Mouse (Mus musculus): ENCODE measurements around the gene Exoc5.
A peak's percentile ranks its signal among the peaks of the same experiment; 100 is the strongest.
"Not testable (repeated sequence)": the region's sequence is repeated elsewhere in the genome, so short reads cannot be mapped to it uniquely, and the experiment has no call there.

Gene Exoc5

GRCm38 (mm10) chr14:49066274-49066823 is at the start of gene Exoc5:
Gene Exoc5 (minus strand): TSS chr14:49066653.
- peak; percentile 80 for DNase-seq (ENCODE audit: low spot score)

- not testable (repeated sequence) for DNase-seq (ENCODE audit: low spot score)
Measured at GRCm38 (mm10) chr14:49091755-49092154, 25.3 kb upstream of the Exoc5 start.

- no peak for DNase-seq (ENCODE audit: low spot score)
Measured at GRCm38 (mm10) chr14:49091277-49091676, 24.8 kb upstream of the Exoc5 start.

- DNase-seq (ENCODE audit: low spot score), result no peak
Measured at GRCm38 (mm10) chr14:49090102-49090501, 23.6 kb upstream of the Exoc5 start.

- no peak for DNase-seq (ENCODE audit: low spot score)
Measured at GRCm38 (mm10) chr14:49089461-49090058, 23.1 kb upstream of the Exoc5 start.

GRCm38 (mm10) chr14:49088155-49089048 is 21.9 kb upstream of the Exoc5 start:
- no peak for DNase-seq (ENCODE audit: low spot score)

- DNase-seq (ENCODE audit: low spot score), result no peak
Measured at GRCm38 (mm10) chr14:49086522-49086921, 20.1 kb upstream of the Exoc5 start.

- DNase-seq (ENCODE audit: low spot score), result no peak
Measured at GRCm38 (mm10) chr14:49078820-49079219, 12.4 kb upstream of the Exoc5 start.

GRCm38 (mm10) chr14:49074361-49074760 is 7.9 kb upstream of the Exoc5 start:
- no peak for DNase-seq (ENCODE audit: low spot score)

- DNase-seq (ENCODE audit: low spot score), result no peak
Measured at GRCm38 (mm10) chr14:49073896-49074295, 7.4 kb upstream of the Exoc5 start.

GRCm38 (mm10) chr14:49072837-49073236 is 6.4 kb upstream of the Exoc5 start:
- no peak for DNase-seq (ENCODE audit: low spot score)

- DNase-seq (ENCODE audit: low spot score), result no peak
Measured at GRCm38 (mm10) chr14:49065529-49066273, 752 bp downstream of the Exoc5 start, which contains the start of gene Ap5m1. Gene Ap5m1 (plus strand): TSS chr14:49066097.

- DNase-seq (ENCODE audit: low spot score), result no peak
Measured at GRCm38 (mm10) chr14:49063838-49064237, 2.6 kb downstream of the Exoc5 start.

GRCm38 (mm10) chr14:49049492-49049891 is 17.0 kb downstream of the Exoc5 start:
- DNase-seq (ENCODE audit: low spot score), result no peak

GRCm38 (mm10) chr14:49045610-49046009 is 20.8 kb downstream of the Exoc5 start:
- DNase-seq (ENCODE audit: low spot score), result no peak

- DNase-seq (ENCODE audit: low spot score), result no peak
Measured at GRCm38 (mm10) chr14:49028991-49029390, 37.5 kb downstream of the Exoc5 start.

- no peak for DNase-seq (ENCODE audit: low spot score)
Measured at GRCm38 (mm10) chr14:49027779-49028368, 38.6 kb downstream of the Exoc5 start.

GRCm38 (mm10) chr14:49027040-49027778 is 39.2 kb downstream of the Exoc5 start:
- DNase-seq (ENCODE audit: low spot score), result no peak

GRCm38 (mm10) chr14:49019765-49020164 is 46.7 kb downstream of the Exoc5 start:
- no peak for DNase-seq (ENCODE audit: low spot score)

- no peak for DNase-seq (ENCODE audit: low spot score)
Measured at GRCm38 (mm10) chr14:49008399-49009189, 57.9 kb downstream of the Exoc5 start.

Data from layer of hippocampus, adult 9-10 months (tissue).